Mouse (Mus musculus) gastrocnemius, adult 2 months (tissue): ENCODE measurements around the gene Rnf2. TPM values are rescaled to one million over a fixed set of nuclear protein-coding genes. Genes with fewer than 3 reads are reported as not detected.
"Not testable (repeated sequence)": the region's sequence is repeated elsewhere in the genome, so short reads cannot be mapped to it uniquely, and the experiment has no call there.

Source experiments
- DNase-seq: peaks from one replicate; pipeline ENCODE4 v3.0.0; 2022
- H3K27ac ChIP-seq: fragments of 200-600 bp; 2 replicates; pipeline ENCODE4 v1.8.1; 2022; ENCODE audit warnings: mild to moderate bottlenecking
- H3K4me3 ChIP-seq: fragments of 200-600 bp; 2 replicates; pipeline ENCODE4 v1.8.1; 2022; ENCODE audit warnings: mild to moderate bottlenecking, moderate library complexity
- CTCF ChIP-seq: fragments of 200-600 bp; IDR thresholded peaks from 2 replicates; pipeline ENCODE4 v1.8.1; 2022; ENCODE audit warnings: antibody characterized with exemption, mild to moderate bottlenecking, moderate library complexity
- intact Hi-C: fragments of 180-260 bp; cut with DNase I; formaldehyde crosslinking; loops from one replicate; pipeline ENCODE4 v1.15.1; 2025
- total RNA-seq, 2 experiments: library from RNA; stranded (reverse); gene quantifications; 2 replicates each; pipeline ENCODE4 v1.2.3; 2021

The Rnf2 gene
- total RNA-seq, 2 experiments from 2014 or later: 16.0 to 19.2 TPM

DNA sequence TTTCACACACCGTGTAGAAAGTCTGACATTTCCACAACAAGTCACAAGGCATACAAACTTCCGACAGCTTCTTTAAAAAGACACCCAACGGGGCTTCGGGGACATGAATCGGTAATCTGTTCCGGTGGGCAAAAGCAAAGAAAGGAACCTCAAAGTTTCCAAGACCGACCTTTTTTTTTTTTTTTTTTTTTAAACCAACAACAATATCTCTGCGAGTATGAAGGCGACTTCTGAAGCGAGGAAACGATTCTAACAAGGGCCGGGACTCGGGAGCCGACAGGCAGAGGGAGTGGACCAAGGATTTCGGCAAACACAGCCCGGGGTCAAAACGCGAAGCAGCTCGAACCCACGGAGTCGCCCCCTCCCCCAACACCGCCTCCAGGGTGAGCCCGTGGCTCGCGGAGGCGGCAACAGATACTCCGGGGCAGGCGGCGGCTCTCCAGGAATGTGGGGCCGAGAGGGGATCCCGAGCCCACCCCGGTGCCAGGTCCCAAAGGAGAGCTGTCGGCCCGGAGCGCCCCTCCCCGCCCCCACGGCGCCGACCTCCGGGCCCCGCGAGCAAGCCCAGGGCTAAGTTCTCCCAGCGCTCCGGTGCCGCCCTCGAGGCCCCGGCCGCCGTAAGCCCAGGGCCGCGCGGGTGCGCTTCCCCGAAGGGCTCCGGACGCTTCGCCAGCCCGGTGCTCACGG is 797 bp downstream of the Rnf2 start:
- intact Hi-C loops: loop anchor here (5.0 kb wide), 1 partner anchor 207 kb away; no protein-coding TSS in a partner anchor

GRCm38 (mm10) chr1:151498381-151498780 is 2.4 kb downstream of the Rnf2 start:
- Histone ChIP-seq H3K4me3 (no peak overlapping the region), H3K27ac (no peak overlapping the region)
- DNase-seq: no peak
- no peak for TF ChIP-seq CTCF
- intact Hi-C loops: no loop called here

More for the DNA sequence above, 797 bp downstream of the Rnf2 start:
- TF ChIP-seq CTCF: no peak
- peak; percentile 73 for DNase-seq
- Histone ChIP-seq H3K27ac (peak overlapping the region; percentile 96), H3K4me3 (peak overlapping the region; percentile 91)

DNA sequence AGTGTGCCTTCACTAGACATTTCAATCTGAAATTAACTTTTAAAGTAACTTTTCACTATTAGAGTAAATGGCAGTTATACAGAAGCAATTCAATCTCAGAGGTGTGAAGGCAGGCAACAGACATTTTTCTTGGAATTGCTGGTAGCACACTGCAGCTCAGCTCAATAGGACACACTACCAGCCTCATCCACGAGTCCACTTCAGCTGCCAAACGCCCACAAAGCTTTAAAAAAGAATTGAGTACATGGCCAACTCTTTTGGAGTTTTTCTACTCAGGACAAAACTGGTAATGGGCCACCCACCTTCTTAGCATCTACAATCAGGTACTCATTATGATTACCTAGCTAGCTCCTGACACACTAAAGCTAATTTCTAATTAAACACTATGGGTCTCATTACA is 2.8 kb downstream of the Rnf2 start:
- intact Hi-C loops: no loop called here
- Histone ChIP-seq H3K4me3 (no peak overlapping the region), H3K27ac (no peak overlapping the region)
- DNase-seq: no peak
- no peak for TF ChIP-seq CTCF

- Histone ChIP-seq H3K27ac (no peak overlapping the region), H3K4me3 (no peak overlapping the region)
- DNase-seq: peak; percentile 35
- peak; percentile 58 for TF ChIP-seq CTCF
- intact Hi-C loops: no loop called here
These were observed 3.7 kb downstream of the Rnf2 start for GRCm38 (mm10) chr1:151497028-151497427.

DNA sequence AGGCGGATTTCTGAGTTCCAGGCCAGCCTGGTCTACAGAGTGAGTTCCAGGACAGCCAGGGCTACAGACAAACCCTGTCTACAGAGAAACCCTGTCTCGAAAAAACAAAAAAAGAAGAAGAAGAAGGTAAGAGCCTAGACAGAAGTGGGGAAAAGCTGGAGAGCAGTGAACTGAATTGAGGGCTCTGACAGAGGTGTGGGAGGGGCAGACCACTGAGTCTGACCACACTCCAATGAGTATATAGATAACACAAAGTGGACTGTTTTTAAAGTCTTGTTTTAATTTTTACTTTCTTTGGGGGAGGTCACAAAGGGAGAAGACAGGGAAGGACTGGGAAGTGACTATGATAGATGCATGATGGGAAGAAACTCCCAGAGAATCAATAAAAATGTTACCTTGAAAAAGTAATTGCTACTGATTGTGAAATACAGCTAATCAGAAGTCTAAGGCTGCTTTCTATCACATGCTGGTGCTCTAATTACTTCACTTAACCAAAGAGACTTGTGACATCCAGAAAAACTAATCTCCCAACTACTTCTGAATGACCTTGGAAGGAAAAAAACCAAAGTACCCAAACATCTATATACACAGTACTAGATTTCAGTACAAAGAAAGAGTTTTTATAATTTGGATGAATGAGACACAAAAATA is 5.0 kb downstream of the Rnf2 start:
- no peak for TF ChIP-seq CTCF
- Histone ChIP-seq H3K27ac (no peak overlapping the region), H3K4me3 (no peak overlapping the region)
- DNase-seq: no peak
- intact Hi-C loops: no loop called here

DNA sequence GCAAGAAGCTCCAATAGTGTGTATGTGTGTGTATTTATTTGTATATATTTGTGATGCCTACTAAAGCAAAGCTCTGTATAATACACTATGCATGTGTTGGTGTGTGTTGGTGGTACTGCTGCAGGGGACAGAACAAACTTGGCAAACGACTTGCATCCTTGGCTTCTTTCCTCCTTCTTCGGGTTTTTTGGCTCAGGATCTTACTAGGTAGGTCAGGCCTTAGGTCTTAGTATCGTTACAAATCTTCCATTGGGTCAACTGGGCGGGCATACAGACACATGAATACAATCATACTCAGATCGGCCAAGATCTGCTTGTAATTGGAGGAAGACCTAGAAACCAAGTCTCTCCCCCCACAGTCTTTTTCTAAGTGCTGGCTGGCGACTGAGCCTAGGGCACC is 6.0 kb downstream of the Rnf2 start:
- no peak overlapping the region for H3K4me3 ChIP-seq
- TF ChIP-seq CTCF: no peak
- intact Hi-C loops: no loop called here
- H3K27ac ChIP-seq: no peak overlapping the region
- no peak for DNase-seq

DNA sequence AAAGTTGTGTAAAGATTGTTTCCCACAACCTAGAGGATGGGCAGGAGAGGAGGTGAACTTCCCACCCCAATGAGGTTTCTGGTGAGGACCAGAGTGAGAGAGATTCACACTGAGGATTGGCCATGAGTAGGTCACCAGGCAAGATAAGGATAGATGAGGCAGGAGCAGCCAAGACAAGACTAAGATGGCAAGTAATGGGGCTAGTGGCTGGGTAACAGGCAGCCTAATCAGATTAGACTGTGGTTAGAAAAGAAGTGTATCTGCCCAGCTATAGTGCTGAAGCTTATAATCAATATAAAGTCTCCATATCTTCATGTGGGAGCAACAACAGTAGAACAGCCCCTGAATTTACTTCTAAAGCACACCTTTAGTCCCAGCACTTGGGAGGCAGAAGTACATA is 6.9 kb downstream of the Rnf2 start:
- Histone ChIP-seq H3K27ac (no peak overlapping the region), H3K4me3 (no peak overlapping the region)
- no peak for DNase-seq
- intact Hi-C loops: no loop called here
- no peak for TF ChIP-seq CTCF

DNA sequence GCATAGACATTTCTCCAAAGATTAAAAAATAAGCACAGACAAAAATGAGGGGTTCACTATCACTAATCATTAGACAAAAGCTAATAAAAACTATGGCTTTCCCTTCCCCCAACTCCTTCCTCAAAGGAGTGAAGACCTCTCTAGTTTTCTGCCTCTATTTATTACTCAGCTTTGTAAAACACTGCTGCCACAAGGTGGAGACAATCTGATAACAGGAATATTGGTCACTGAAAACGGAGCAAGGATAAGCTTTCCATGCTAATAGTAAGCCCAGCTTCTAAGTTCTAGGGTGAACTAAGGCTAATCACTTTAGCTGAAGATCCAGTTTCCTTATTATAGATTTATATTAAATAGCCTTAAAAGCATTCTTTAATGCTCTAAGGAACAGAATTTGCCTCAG is 8.3 kb downstream of the Rnf2 start:
- TF ChIP-seq CTCF: peak; percentile 40; the same call in 1 of the 2 replicates
- DNase-seq: no peak
- no peak overlapping the region for H3K27ac ChIP-seq
- intact Hi-C loops: no loop called here
- no peak overlapping the region for H3K4me3 ChIP-seq

GRCm38 (mm10) chr1:151489806-151490205 is 10.9 kb downstream of the Rnf2 start:
- no peak for TF ChIP-seq CTCF
- H3K4me3 ChIP-seq: no peak overlapping the region
- no peak overlapping the region for H3K27ac ChIP-seq
- intact Hi-C loops: no loop called here
- peak; percentile 26 for DNase-seq

DNA sequence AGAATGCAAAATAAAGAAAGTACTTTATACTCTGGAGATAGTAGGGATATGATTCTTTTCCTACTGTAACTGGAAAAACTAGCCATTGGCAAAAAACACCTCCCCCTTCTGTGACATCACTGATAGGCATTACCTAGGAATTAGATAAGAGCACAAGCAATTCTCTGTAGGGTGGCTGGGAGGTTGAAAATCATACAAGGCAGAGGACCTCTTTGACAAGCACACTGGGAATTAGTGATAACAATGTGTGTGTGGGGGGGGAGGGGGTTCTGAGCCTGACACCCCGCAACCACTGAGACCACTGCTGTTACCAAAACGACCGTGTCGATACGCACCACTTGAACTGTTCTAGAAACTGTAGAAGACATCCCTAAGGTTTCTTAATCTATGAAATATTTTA is 16.0 kb downstream of the Rnf2 start:
- intact Hi-C loops: no loop called here
- Histone ChIP-seq H3K27ac (no peak overlapping the region), H3K4me3 (no peak overlapping the region)
- no peak for TF ChIP-seq CTCF
- DNase-seq: no peak

GRCm38 (mm10) chr1:151483568-151483967 is 17.2 kb downstream of the Rnf2 start:
- peak; percentile 25 for DNase-seq
- no peak overlapping the region for H3K4me3 ChIP-seq
- TF ChIP-seq CTCF: peak; percentile 39; the same call in 1 of the 2 replicates
- intact Hi-C loops: no loop called here
- no peak overlapping the region for H3K27ac ChIP-seq

DNA sequence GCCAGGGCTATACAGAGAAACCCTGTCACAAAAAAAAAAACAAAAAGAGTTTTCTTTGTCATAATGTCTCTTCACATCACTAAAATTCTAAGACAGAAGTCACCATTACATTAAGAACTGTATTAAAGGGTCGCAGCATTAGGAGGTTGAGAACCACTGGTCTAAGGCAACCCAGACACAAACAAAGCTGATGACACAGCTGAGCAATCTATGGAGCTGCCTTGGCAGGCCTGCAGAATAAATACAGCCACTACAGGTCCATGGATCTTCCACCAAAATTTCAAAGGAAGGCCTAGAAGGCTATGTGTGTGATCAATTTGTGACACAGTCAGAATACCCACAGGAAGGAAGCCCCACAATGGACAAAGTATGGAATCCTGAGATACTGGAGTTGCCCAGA is 18.3 kb downstream of the Rnf2 start:
- intact Hi-C loops: no loop called here
- Histone ChIP-seq H3K4me3 (no peak overlapping the region), H3K27ac (no peak overlapping the region)
- no peak for TF ChIP-seq CTCF
- no peak for DNase-seq

- H3K27ac ChIP-seq, DNase-seq, intact Hi-C loops, H3K4me3 ChIP-seq: not testable (repeated sequence)
These were observed 28.4 kb downstream of the Rnf2 start for GRCm38 (mm10) chr1:151472386-151472785.

DNA sequence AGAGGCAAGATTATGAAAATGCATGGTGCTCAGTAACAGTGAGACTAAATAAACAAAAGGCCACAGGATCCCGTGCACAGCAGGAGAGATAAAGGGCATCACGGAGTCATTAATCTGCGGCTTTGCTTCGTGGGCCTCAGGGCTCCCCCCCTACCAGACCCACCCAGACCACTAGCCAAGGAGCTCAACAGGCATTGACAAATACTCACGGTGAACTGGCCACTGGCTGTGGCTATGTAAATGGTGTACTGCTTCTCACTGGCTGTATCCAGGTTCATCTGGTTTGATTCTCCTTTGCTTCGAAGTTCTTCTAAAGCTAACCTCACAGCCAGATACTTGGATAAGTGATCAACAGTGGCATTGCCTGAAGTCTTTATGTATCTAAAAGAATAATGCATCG is 29.3 kb downstream of the Rnf2 start:
- intact Hi-C loops: no loop called here
- no peak for DNase-seq
- no peak overlapping the region for H3K4me3 ChIP-seq
- H3K27ac ChIP-seq: no peak overlapping the region
- TF ChIP-seq CTCF: no peak
